Mouse (Mus musculus): Measurements from ENCODE around the gene 1700010I14Rik.
A peak's percentile ranks its signal among the peaks of the same experiment; 100 is the strongest.

1700010I14Rik gene

GRCm38 (mm10) chr17:9023198-9023942, 35.2 kb downstream of the 1700010I14Rik start:
- DNase-seq (ENCODE audit: extremely low read depth, low read depth) = no peak

- DNase-seq (ENCODE audit: extremely low read depth, low read depth) = no peak
These were observed 42.0 kb downstream of the 1700010I14Rik start for GRCm38 (mm10) chr17:9030181-9030580.

- DNase-seq (ENCODE audit: extremely low read depth, low read depth) = peak; percentile 66
These were observed 43.4 kb downstream of the 1700010I14Rik start for GRCm38 (mm10) chr17:9031241-9032141.

- DNase-seq (ENCODE audit: extremely low read depth, low read depth) = no peak
These were observed 44.4 kb downstream of the 1700010I14Rik start for GRCm38 (mm10) chr17:9032362-9033044.

- no peak for DNase-seq (ENCODE audit: extremely low read depth, low read depth)
These were observed 45.4 kb downstream of the 1700010I14Rik start for GRCm38 (mm10) chr17:9033511-9033910.

GRCm38 (mm10) chr17:9035561-9036348, 47.6 kb downstream of the 1700010I14Rik start:
- DNase-seq (ENCODE audit: extremely low read depth, low read depth) = no peak

- DNase-seq (ENCODE audit: extremely low read depth, low read depth) = peak; percentile 53
These were observed 54.6 kb downstream of the 1700010I14Rik start for GRCm38 (mm10) chr17:9042723-9043122.

GRCm38 (mm10) chr17:9052441-9052980, 64.4 kb downstream of the 1700010I14Rik start:
- DNase-seq (ENCODE audit: extremely low read depth, low read depth) = no peak

- DNase-seq (ENCODE audit: extremely low read depth, low read depth) = no peak
These were observed 71.3 kb downstream of the 1700010I14Rik start for GRCm38 (mm10) chr17:9059360-9059932.

All from MEL-GATA-1-ER (cell line).